Mouse (Mus musculus): Measurements from ENCODE around the gene Krtap10-4.
"Not testable (repeated sequence)": the region's sequence is repeated elsewhere in the genome, so short reads cannot be mapped to it uniquely, and the experiment has no call there.

The Krtap10-4 gene

DNA sequence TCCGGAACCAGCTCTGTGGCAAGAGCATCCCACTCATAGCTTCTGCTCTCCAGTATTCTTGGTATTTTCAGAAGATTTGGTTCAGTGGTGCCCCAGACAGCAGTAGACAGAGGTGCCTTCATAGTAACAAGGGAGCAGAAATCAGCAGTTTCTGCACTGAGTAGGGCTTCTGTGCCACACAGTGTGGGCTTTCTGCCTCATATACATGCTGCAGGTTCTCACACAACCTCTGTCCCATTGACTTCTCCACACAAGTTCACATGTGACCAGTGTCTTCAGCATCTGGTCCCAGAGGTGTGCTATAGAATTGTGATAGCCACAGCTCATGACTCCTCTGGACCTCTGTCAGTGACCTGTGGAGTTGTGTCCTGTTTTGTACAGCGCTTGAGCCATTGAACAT is 38.3 kb downstream of the Krtap10-4 start:
- DNase-seq (ENCODE audit: low read depth), result no peak

DNA sequence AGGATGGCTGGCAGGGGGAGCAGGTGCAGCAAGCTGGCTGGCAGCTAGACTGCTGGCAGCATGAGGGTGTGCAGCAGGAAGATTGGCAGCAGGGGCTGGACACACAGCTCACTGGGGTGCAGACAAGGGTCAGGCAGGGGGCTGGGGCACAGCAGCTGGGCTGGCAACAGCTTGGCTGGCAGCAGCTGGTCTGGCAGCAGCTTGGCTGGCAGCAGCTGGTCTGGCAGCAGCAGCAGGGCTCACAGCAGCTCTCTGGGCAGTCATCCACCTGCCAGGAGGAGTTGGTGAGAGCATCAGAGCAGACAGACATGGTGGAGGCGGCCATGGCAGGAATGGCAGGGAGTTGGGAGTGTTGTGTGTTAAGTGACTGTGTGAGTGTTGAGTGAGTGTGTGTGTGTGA is 39.0 kb downstream of the Krtap10-4 start, which contains the start of gene Gm7137:
Gm7137 (minus strand) TSS at position 325 of the 400 bp plus-strand sequence.
- not testable (repeated sequence) for DNase-seq (ENCODE audit: low read depth)

DNA sequence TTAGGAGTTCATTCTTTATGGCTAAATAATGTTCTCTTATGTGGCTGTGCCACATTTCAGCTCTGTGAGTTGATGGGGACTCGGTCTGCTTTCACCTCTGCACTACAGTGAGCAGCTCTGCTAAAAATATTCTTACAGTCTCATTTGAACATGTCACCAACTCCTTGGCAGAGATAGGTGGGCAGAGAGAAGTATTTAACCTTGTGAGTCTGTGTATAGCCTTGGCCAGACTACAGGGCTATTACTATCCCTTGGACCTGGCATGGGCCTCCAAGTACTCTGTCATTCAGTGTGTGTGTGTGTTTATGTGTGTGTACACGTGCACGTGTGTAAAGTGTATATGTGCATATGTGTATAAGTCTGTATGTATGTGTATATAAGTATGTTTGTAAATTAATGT is 43.5 kb downstream of the Krtap10-4 start:
- DNase-seq (ENCODE audit: low read depth), result not testable (repeated sequence)

DNA sequence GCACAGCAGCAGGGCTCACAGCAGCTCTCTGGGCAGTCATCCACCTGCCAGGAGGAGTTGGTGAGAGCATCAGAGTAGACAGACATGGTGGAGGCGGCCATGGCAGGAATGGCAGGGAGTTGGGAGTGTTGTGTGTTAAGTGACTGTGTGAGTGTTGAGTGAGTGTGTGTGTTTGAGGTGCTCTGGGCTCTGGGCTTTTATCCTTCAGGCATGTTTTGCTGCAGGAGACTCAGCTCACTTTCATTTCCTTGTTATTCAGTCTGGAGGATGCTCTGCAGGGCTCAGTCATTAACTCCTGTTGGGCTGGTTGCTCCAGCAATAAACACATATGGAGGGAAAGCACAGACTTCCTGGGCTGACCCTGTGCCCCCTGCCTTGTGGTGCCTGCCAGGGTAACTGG is 44.5 kb downstream of the Krtap10-4 start, which contains the start of gene Gm3250:
Gm3250 (minus strand) TSS at position 101 of the 400 bp plus-strand sequence.
- not testable (repeated sequence) for DNase-seq (ENCODE audit: low read depth)

DNA sequence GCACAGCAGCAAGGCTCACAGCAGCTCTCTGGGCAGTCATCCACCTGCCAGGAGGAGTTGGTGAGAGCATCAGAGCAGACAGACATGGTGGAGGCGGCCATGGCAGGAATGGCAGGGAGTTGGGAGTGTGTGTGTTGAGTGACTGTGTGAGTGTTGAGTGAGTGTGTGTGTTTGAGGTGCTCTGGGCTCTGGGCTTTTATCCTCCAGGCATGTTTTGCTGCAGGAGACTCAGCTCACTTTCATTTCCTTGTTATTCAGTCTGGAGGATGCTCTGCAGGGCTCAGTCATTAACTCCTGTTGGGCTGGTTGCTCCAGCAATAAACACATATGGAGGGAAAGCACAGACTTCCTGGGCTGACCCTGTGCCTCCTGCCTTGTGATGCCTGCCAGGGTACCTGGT is 50.1 kb downstream of the Krtap10-4 start, which contains the start of gene Gm7138:
Gm7138 (minus strand) TSS at position 101 of the 400 bp plus-strand sequence.
- not testable (repeated sequence) for DNase-seq (ENCODE audit: low read depth)
